Mouse (Mus musculus) stomach, postnatal 0 days (tissue): ENCODE measurements around the gene Sec22b. TPM values are rescaled to one million over a fixed set of nuclear protein-coding genes. Genes with fewer than 3 reads are reported as not detected.

Experiments used
- ATAC-seq: fragments of 200-750 bp; cut with Nextera tagmentation; 2 replicates; pipeline ENCODE4 v1.8.0; 2017; ENCODE audit not compliant: low FRiP score, low TSS enrichment
- DNase-seq: peaks from one replicate; pipeline ENCODE4 v3.0.0-alpha.2; 2016; ENCODE audit warnings: low spot score
- H3K27ac ChIP-seq: fragments of 300-500 bp; sonication (generic); replicated peaks from 2 replicates; pipeline ENCODE4 v1.5.1; 2014; ENCODE audit warnings: mild to moderate bottlenecking, control low read depth
- H3K27me3 ChIP-seq: fragments of 300-500 bp; sonication (generic); 2 replicates; pipeline ENCODE4 v1.6.1; 2014; ENCODE audit warnings: low read length; ENCODE audit not compliant: control insufficient read depth, insufficient read depth
- H3K36me3 ChIP-seq: fragments of 300-500 bp; sonication (generic); 2 replicates; pipeline ENCODE4 v1.6.1; 2014; ENCODE audit warnings: low read length, mixed read lengths; ENCODE audit not compliant: control insufficient read depth, insufficient read depth
- H3K4me1 ChIP-seq: fragments of 300-500 bp; sonication (generic); replicated peaks from 2 replicates; pipeline ENCODE4 v1.6.1; 2014; ENCODE audit warnings: antibody characterized with exemption; ENCODE audit not compliant: control insufficient read depth, insufficient read depth
- H3K4me2 ChIP-seq: fragments of 300-500 bp; sonication (generic); replicated peaks from 2 replicates; pipeline ENCODE4 v1.6.1; 2014; ENCODE audit warnings: low read depth, mild to moderate bottlenecking, control low read depth, moderate library complexity
- H3K4me3 ChIP-seq: fragments of 300-500 bp; sonication (generic); 2 replicates; pipeline ENCODE4 v1.5.1; 2014; ENCODE audit warnings: low read depth, low read length, control low read depth
- H3K9ac ChIP-seq: fragments of 300-500 bp; sonication (generic); 2 replicates; pipeline ENCODE4 v1.6.1; 2014; ENCODE audit warnings: mild to moderate bottlenecking, low read length, control low read depth, mixed read lengths
- H3K9me3 ChIP-seq: fragments of 300-500 bp; sonication (generic); 2 replicates; pipeline ENCODE4 v1.6.1; 2016; ENCODE audit warnings: low read length; ENCODE audit not compliant: control insufficient read depth
- CTCF ChIP-seq: IDR thresholded peaks from 2 replicates; pipeline ENCODE4 v1.5.1; 2016; ENCODE audit warnings: antibody characterized with exemption, low read depth, mild to moderate bottlenecking, moderate library complexity
- EP300 ChIP-seq: optimal IDR thresholded peaks from 2 replicates; pipeline ENCODE3; 2016; ENCODE audit warnings: antibody characterized with exemption
- WGBS: fragments of 180-500 bp; shearing (Covaris S2); extraction: QIAGEN DNeasy Blood & Tissue Kit; methylation state at CpG from one replicate; pipeline ENCODE4 v1.1.7; 2014; 5-methylcytosine and 5-hydroxymethylcytosine counted together
- polyA plus RNA-seq: library from polyadenylated mRNA; unstranded; fragments of >200 nt; fragmentation: Nextera tagmentation; extraction: Ambion mirVana; gene quantifications from 2 replicates; pipeline ENCODE4 v1.2.1, GENCODE M21; 2015

Sec22b gene
- polyA plus RNA-seq, 1 experiment from 2014 or later = 90.6 TPM

- WGBS = 43% methylated on average over 7 of the region's 7 CpGs
- no peak for DNase-seq
- TF ChIP-seq CTCF (no peak), EP300 (no peak)
- Histone ChIP-seq H3K4me1 (no peaks in the 10 kb centered on the region; the same call in 1 of the 2 replicates), H3K27ac (no peak overlapping the region), H3K4me2 (no peak overlapping the region), H3K4me3 (no peak overlapping the region), H3K9me3 (no peaks in the 10 kb centered on the region), H3K9ac (no peak overlapping the region), H3K27me3 (no peaks in the 10 kb centered on the region), H3K36me3 (no peaks in the 10 kb centered on the region)
- ATAC-seq = no peak
These were observed 70.1 kb downstream of the Sec22b start for GRCm38 (mm10) chr3:97971117-97971516.

- no peak overlapping the region for H3K4me3 ChIP-seq
- DNase-seq (no peak), ATAC-seq (peak; percentile 13; the same call in 1 of the 2 replicates)
- no peaks in the 10 kb centered on the region for H3K36me3 ChIP-seq
- H3K9ac ChIP-seq = no peak overlapping the region
- H3K27me3 ChIP-seq = no peaks in the 10 kb centered on the region
- no peaks in the 10 kb centered on the region; the same call in 1 of the 2 replicates for H3K4me1 ChIP-seq
- no peak overlapping the region for H3K4me2 ChIP-seq
- TF ChIP-seq CTCF = no peak
- TF ChIP-seq EP300 = no peak
- no peaks in the 10 kb centered on the region for H3K9me3 ChIP-seq
- H3K27ac ChIP-seq = no peak overlapping the region
- 48% methylated on average over 5 of the region's 5 CpGs for WGBS
These were observed 71.2 kb downstream of the Sec22b start for GRCm38 (mm10) chr3:97972200-97972599.

- H3K4me3 ChIP-seq = no peak overlapping the region
- H3K4me2 ChIP-seq = no peak overlapping the region
- no peak overlapping the region for H3K9ac ChIP-seq
- no peaks in the 10 kb centered on the region for H3K27me3 ChIP-seq
- ATAC-seq (no peak), DNase-seq (no peak)
- TF ChIP-seq CTCF = no peak
- TF ChIP-seq EP300 = no peak
- H3K4me1 ChIP-seq = no peaks in the 10 kb centered on the region; the same call in 1 of the 2 replicates
- 53% methylated on average over 4 of the region's 4 CpGs for WGBS
- H3K27ac ChIP-seq = no peak overlapping the region
- H3K9me3 ChIP-seq = no peaks in the 10 kb centered on the region
- H3K36me3 ChIP-seq = no peaks in the 10 kb centered on the region
These were observed 71.7 kb downstream of the Sec22b start for GRCm38 (mm10) chr3:97972707-97973106.

Other genes with a start within 250 kb of the Sec22b start
- gene Prkab2, start 243.0 kb upstream of the Sec22b start, polyA plus RNA-seq = 4.8 and 5.6 TPM in 2 replicates
- gene Gm17651, start 226.5 kb upstream of the Sec22b start, polyA plus RNA-seq = not detected in 2 replicates
- gene Pde4dip, start 12.5 kb upstream of the Sec22b start, polyA plus RNA-seq = 9.3 and 9.9 TPM in 2 replicates
- gene Notch2, start 112.3 kb downstream of the Sec22b start, polyA plus RNA-seq = 10.6 TPM in 2 replicates